Mouse (Mus musculus): Measurements from ENCODE around the gene Eif3d. TPM values are rescaled to one million over a fixed set of nuclear protein-coding genes. Genes with fewer than 3 reads are reported as not detected.

Gene Eif3d
- polyA plus RNA-seq, 1 experiment = 122 TPM

DNA sequence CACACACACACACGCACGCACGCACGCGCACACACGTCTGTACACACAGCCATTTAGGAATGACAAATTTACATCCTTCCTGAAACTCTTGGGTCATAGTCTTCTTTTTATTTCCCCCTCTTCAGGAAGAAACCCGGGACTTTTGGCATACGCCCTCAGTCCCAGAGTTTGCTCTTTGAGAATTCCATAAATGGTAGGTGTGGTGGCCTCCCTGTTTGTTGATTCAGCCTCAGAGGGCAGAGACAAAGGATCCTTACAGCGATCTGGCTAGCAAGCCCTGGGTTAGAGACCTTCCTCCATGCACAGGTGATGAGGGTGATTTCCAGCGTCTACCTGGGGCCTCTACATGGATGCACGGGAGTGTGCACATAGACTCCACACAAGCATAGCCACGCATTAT, 51.2 kb downstream of the Eif3d start:
- DNase-seq (ENCODE audit: low spot score) = no peak

DNA sequence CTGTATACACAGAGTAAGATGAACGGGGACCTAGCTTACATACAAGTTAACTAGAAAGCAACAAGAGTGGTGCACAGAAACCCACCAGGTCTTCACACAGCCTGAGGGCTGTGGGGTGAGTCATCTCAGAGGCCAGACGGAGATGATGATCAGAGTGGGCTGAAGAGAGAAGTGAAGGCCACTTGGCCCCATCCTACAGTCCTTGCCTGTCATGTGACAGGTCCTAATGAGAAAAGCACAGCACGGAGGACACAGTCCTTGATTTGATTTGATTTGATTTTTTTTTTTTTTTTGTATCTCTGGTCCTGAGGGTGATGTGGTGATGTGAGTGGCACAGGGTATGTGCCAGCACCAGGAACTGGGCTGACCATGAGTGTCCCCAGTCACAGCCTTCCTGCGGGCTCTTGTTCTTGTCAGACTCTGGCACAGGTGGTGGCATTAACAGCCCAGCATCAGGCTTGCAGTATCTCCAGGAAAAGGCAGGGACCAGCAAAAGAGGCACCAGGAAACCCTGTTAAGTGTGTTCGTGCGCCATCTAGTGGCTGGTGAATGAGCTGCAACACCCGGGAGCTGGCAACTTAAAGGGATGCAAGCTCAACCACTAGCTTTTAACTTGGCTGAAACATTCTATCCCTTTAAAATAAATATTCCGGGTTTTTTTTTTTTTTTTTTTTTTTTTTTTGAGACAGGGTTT, 53.6 kb downstream of the Eif3d start:
- DNase-seq (ENCODE audit: low spot score) = peak; percentile 74

- no peak for DNase-seq (ENCODE audit: low spot score)
These were observed 55.3 kb downstream of the Eif3d start for GRCm38 (mm10) chr15:77915287-77915686.

DNA sequence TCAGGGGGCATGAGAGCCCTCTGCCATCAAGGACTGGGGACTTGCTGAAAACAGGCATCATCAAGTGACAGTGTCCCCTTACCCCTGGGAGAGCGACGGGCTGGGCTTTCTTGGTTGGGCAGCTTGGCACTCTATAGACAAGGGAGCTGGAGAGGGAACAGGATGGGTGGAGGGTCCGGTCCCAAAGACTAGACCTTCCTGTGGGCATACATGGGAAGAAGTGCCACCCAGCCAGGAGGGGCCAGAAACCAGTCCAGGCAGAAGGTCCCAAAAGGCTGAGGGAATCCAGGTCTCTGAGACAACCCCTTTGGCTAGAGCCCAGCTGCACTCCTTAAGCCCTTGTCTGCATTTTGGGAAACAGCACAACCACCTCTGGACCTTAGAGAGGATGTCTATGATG, 56.1 kb downstream of the Eif3d start:
- no peak for DNase-seq (ENCODE audit: low spot score)

DNA sequence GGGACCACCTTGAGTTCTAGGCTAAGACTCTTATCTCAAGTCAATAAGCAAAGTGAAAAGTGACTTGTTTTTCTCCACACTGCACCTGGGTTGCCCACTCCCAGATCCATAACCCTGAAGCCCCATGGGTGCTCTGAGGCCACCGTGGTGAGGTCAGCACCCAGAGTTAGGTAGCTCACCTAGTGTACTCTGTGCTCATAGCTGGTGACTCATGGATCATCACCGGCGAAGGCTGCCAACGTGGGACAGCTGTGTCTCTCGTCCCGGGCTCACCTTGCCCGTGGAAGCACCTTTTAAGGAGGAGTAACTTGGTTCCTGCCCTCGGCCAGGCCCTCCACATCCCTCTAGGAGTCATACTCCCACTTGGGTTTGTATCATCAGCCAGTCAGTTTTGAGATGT, 57.6 kb downstream of the Eif3d start:
- DNase-seq (ENCODE audit: low spot score) = no peak

GRCm38 (mm10) chr15:77912585-77912984, 58.0 kb downstream of the Eif3d start:
- no peak for DNase-seq (ENCODE audit: low spot score)

DNA sequence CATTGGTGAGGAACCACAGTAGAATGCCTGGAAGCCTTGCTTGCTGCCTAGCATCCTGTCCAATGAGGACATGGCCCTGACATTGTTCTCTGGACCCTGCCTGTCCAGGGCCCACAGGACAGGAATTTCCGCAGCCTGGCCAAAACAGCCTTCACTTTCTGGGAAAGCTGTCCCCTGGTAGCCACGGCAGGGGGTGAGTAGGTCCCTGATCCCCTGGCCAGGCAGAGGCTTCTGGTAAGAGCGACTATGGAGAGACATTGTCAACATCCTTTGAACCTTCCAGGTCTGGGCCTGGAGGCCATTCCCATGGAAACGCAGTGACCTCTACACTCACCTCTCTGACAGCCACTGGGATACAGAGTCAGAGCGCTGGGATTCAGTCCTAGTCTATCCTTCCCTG, 58.6 kb downstream of the Eif3d start:
- DNase-seq (ENCODE audit: low spot score) = no peak

DNA sequence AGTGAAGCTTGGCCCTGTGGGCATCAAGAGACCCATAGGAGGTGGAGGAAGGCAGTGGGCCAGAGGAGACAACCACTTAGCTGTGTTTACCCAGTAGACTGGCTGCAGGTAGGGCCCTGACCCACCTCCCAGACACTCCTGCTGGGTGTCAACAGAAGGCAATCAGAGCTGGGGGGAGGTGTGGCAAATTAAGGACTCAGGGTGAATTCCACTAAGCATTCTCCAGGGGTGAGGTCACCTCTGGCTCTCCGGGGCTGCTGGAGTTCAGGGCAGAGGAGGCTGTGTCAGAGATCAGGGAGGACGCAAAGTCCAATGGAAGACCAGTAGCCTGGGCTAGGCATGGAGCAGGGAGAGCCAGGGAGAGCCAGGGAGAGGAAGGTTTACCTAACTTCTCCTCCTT, 59.5 kb downstream of the Eif3d start:
- no peak for DNase-seq (ENCODE audit: low spot score)

Other genes starting within 250 kb of the Eif3d start
- gene Apol9b, start 241.8 kb downstream of the Eif3d start, polyA plus RNA-seq (2012; rRNA removed) = 4.6 and 5.5 TPM in 2 replicates
- gene Apol8, start 213.8 kb downstream of the Eif3d start, polyA plus RNA-seq (2012; rRNA removed) = 0.29 and 0.72 TPM in 2 replicates
- 95.0 and 151 TPM in 2 replicates for gene Myh9, start 128.6 kb downstream of the Eif3d start, polyA plus RNA-seq (2012; rRNA removed)
- 147 and 157 TPM in 2 replicates for gene Txn2, start 41.8 kb downstream of the Eif3d start, polyA plus RNA-seq (2012; rRNA removed)
- gene Foxred2, start 14.1 kb downstream of the Eif3d start, polyA plus RNA-seq (2012; rRNA removed) = 5.2 and 5.5 TPM in 2 replicates
- gene Cacng2, start 149.2 kb upstream of the Eif3d start, polyA plus RNA-seq (2012; rRNA removed) = not detected in 2 replicates
- gene Ift27, start 203.3 kb upstream of the Eif3d start, polyA plus RNA-seq (2012; rRNA removed) = 32.3 and 33.5 TPM in 2 replicates
- gene Pvalb, start 235.6 kb upstream of the Eif3d start, polyA plus RNA-seq (2012; rRNA removed) = 0.07 TPM in 1 of 2 replicates, not detected in the other